Mouse (Mus musculus) mouse embryonic stem cell (cell line): ENCODE data around the gene Olfr774.
"Not testable (repeated sequence)": the region's sequence is repeated elsewhere in the genome, so short reads cannot be mapped to it uniquely, and the experiment has no call there.

Experiments
- in situ Hi-C, 2 experiments: fragments of 300-500 bp; cut with MboI; formaldehyde crosslinking; loops; 1 replicate in 1 of 2; 3 replicates in 1 of 2; pipeline ENCODE4 v1.14.3; 2019 to 2020; ENCODE audit warnings: low sequenced_read_pairs in 2 of 2, low pct_unique_long_range_greater_than_20kb in 1 of 2, mixed read lengths in 1 of 2; ENCODE audit not compliant: unreplicated experiment in 1 of 2

Gene Olfr774

GRCm38 (mm10) chr10:129235904-129236303, at the start of gene Olfr774:
TSS of gene Olfr774 (plus strand) at chr10:129236204.
- in situ Hi-C loops: no loop called here

DNA sequence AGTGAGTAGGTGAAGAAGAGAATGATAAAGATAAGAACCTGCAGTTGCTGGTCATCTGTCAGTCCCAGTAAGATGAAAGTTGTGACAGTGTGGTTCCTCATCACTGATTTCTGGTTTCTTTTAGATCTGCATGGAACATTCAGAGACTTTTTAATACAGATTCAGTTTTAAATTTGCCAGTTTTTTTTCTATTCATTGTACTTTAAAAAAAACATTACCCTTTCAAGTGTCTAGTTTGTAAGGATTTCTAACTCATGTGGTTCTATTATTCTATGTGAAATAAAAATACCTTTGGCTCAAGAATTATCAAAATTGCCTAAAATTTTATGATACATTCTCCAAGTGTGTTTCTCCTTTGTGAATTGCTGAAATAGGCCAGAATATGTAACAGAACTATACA, 48.7 kb upstream of the Olfr774 start, which contains the start of gene Olfr773:
TSS of gene Olfr773 (minus strand) at position 101 of the 400 bp plus-strand sequence.
- in situ Hi-C loops: not testable (repeated sequence)

DNA sequence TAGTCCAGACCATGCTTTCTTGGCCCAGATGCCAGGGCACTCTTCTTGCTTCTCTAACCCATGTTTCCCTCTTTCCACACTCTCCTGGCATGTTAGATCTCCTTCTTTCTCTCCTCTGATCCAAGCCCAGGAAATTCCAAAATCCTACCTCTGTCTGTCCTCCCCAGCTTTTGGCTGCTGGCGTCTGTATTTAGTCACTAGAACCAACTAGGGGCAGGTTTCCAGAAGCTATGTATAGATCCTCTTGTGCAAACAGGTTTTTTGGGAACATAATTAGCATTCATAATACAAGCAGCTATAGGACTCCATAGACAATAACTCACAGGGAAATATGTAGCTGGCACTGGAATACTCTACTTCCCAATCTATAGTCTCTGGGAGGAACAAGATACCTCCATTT, 5.3 kb upstream of the Olfr774 start:
- in situ Hi-C loops: no loop called here

GRCm38 (mm10) chr10:129248112-129248511, 12.1 kb downstream of the Olfr774 start, which contains the start of gene Olfr775:
TSS of gene Olfr775 (plus strand) at chr10:129248412.
- in situ Hi-C loops: no loop called here

- in situ Hi-C loops: no loop called here
These were observed 22.8 kb downstream of the Olfr774 start, which contains the start of gene Olfr776 for GRCm38 (mm10) chr10:129258827-129259226. TSS of gene Olfr776 (plus strand) at chr10:129259127.

DNA sequence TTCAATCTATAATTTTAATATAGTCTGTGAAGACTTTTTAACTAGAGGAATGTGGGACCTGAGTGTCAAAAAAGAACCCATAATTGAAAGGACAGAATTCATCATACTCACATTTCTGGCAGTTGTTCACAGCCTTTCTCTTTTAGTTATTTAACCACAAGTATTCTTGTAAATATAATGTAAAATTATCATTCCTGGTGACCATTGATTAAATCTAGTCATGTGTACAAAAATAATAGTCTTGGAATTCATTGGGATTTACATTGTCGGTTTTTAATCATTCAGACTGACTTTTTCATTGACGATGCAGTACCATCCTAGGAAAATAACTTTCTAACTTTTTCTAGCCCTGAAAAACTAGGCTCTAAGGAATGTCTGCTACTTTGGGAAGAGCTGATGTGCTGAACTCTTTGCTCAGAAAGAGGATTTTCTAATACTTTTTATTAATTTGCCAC, 35.1 kb downstream of the Olfr774 start, which contains the start of gene Olfr777:
TSS of gene Olfr777 (minus strand) at position 405 of the 455 bp plus-strand sequence.
- in situ Hi-C loops: no loop called here
